Mouse (Mus musculus) retina, adult 2 months (tissue): Measurements from ENCODE around the gene St5.

ENCODE experiments used
- DNase-seq: peaks from one replicate; pipeline ENCODE4 v3.0.0-alpha.2; 2012; ENCODE audit warnings: low read depth, low spot score

The St5 gene

DNA sequence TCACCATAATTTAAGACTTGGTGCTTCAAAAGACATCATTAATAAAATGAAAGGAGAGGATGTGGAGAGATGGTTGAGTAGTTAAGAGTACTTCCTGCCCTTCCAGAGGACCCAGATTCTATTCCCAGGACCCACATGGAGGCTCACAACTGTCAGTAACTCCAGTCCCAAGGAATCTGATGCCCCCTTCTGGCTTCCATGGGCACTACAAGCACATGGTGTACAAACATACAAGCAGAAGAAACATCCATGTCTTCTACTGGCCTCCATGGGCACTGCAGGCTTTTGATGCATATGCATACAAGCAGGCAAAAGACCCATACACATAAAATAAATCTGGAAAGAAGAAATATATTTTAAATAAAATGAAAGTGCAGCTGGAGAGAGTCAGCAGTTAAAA is 3.2 kb downstream of the St5 start:
- no peak for DNase-seq

DNA sequence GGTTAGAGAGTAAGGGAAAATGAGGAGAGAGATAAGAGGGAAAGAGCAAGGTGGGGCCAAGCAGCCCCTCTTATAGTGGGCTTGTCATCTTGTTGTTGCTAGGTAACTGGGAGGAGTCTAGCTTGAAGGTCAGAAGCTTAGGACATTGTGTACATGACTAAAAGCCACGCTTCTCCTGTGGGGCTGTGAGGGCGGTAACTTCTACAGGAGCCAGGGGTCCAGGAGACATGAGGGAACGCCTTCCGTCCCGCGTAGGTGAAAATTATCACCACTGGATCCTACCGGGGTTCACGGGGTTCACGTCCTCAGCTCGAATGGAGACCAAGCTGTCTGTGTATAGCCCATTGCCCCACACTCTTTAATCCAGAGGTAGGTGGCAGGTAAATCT is 8.1 kb downstream of the St5 start:
- no peak for DNase-seq

DNA sequence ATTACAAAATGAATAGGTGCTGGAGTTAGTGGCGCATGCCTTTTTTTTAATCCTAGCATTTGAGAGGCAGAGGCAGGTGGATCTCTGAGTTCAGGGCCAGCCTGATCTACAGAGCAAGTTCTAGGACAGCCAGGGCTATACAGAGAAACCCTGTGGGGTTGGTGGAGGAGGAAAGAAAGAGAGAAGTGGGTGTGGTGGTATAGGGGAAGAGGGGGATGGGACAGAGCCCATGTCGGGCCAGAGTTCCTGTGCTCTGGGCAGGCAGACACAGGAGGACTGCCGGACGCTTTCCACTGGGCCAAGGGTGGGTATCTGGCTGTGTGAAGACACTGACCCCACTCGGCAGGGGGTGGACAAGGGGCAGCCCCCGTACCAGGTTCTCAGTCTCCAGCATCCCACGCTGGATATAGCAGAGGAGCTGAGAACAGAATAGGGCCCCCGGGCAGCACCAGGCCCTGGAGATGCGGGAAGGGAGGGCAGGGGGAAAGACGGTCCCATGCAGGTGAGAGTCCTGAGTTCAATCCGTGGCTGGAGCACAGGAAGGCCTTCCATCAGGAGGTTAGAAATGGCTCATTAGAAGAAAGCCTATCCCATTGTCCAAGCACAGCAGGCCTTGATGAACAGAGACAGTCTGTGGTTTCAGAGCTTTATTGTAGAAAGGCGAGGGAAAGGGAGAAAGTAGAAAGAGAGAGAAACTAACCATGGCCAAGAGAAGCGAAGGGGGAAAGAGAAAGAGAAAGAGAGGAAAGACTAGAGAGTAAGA is 8.6 kb downstream of the St5 start:
- DNase-seq = no peak

DNA sequence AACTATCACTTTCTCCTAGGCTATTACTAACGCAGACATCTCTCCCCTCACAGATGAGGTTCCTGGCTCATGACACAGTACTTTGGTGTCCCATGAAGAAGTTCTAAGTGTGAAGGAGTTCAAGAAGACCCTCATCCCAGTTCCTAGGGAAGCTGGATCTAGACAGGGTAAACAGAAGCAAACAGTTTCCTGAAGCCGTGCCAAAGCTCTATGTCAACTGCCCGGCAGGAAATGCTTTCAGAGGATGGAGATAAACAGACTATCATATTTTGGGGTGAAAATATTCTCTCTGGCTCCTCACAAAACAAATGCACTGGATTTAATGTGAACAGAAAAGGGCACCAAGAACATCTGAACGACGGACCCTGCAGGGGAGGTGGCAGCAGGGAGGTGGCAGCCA is 12.4 kb downstream of the St5 start:
- no peak for DNase-seq

DNA sequence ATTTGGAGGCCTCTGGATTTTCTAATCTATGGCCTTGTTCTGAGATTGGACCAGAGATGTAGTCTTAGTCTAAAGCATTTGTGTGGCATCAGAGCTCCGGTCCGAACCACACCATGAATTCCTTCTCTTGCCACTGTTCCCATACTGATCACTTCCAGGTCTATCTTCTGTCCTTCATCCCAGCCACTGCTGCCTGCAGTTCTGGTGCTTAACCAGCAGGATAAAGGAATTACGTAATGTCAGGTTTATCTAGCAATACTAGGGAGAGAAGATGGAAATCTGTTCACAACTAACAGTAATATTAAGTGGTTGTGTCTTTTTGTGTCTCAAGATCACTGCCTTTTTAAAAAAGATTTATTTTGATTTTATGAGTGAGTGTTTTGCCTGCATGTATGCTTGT is 13.3 kb downstream of the St5 start:
- DNase-seq = no peak

DNA sequence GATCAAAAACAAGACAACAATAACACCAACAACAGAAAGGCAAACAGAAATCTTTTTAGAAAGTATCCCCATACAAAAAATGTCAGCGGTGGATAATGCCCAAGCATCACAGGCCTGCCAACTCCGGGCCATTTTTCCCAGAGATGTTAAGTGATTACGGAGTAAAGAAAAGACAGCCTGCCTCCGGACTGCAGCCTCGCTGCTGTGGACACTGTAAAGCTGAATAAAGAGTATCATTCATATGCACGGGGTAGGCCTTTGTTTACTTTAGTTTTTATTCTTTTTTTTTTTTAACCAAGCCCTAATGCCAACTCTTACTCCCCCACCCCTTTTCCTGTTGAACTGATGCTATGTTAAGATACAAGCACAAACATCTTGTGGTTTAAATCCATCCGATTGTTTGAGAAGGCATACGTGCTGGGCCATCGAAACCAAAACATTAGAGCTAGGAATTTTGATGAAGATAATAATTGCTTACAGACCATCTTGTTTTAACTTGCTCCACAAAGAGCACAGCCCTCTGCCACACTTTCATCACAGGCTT is 16.7 kb downstream of the St5 start:
- no peak for DNase-seq

DNA sequence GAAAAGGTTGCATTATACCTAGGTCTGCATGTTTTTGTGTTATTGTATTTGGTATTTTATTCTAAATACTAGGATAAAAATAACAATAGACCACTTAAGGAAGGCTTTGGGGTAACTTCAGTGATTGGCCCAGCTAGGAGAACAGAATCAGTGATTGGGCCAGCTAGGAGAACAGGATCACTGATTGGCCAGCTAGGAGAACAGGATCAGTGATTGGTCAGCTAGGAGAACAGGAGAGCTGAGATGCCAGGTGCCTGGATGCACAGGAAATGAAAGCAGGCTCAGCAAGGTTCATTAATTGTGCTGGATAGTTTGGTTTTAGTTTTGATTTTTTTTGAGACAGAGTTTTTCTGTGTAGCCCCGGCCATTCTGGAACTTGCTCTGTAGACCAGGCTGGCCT is 22.5 kb downstream of the St5 start:
- DNase-seq = no peak

DNA sequence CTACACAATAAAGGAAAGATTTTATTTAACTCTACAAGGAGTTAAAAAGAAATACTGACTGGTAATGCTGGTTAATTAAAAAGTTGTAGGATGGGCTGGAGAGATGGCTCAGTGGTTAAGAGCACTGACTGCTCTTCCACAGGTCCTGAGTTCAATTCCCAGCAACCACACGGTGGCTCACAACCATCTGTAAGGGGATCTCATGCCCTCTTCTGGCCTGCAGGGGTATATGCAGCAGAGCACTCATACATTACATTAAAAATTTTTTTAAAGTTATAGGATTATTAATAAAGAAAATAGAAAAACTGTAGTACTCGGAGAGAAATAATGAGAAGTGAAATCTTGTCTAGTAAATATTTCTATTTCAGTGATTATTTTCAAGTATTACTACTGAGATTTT is 23.1 kb downstream of the St5 start:
- no peak for DNase-seq

DNA sequence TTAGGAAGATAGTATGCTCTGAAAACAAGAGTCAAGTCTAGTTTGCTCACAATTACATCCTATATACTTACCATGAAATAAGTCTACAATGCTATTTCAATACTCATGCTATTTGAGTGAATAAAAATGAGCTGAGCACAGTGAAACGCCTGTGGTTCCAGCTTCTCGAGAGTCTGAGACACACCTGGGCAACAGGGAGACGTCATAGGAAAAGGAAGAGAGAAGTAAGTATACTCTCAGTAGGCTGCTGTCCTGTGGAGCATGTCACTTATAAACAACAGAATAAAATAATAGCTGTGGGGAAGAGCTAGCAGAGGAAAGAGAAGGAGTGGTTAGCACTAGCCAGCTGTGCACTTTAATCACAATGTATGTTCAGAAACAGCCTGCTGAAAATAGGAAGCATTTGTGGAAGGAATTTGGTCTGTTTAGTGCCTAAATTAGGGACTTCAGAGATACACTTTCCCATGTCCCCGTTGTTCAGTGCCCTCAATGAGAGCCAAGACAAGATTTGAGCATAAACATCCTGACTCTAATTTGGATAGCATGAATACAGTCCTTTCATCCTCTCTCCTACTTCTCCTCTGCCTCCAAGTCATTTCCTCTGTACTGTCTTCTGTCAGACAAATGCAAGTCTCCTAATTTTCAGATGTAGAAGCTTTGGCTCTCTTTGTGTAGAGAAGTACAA is 28.3 kb downstream of the St5 start:
- no peak for DNase-seq

DNA sequence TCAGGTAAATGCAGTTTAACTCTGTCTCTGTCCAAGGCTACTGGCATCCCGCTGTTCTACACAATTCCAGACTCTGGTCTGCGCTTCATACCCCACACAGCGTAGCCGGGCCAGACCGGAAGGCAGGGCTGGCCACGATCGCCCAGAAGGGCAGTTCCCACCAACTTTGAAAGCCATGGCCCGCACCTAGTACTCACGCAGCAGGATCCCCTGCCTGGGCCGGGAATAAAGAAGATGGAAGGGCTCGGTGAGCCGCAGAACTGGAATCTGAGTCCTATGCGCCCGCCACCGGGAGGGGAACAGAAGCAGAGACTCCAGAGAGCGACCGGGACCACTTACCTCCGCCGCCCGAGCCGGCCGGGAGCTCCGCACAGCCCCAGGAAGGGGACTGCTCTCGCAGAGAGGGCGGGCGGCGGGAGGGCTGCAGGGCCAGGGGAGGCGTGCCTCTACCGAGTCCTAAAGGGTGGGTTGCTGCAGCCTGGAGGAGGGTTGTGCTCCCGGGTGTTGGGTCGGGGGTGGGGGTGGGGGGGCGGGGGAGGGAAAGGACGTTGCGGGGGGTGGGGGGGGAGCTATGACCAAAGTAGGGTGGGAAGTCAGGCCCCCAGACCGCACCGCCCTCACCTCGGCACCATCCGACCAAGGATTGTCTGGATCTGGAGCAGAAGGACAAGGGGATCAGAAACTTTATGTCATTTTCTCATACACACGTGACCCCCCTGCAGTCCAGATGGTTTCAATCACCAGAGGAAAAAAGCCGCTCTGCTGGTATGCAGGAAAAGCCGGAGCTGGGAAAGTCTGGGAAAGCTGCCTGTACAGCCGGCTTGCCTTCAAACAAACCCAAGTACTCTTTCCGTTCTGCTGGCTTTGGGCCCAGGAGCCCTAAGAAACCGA is 31.6 kb downstream of the St5 start:
- DNase-seq = peak; percentile 20

DNA sequence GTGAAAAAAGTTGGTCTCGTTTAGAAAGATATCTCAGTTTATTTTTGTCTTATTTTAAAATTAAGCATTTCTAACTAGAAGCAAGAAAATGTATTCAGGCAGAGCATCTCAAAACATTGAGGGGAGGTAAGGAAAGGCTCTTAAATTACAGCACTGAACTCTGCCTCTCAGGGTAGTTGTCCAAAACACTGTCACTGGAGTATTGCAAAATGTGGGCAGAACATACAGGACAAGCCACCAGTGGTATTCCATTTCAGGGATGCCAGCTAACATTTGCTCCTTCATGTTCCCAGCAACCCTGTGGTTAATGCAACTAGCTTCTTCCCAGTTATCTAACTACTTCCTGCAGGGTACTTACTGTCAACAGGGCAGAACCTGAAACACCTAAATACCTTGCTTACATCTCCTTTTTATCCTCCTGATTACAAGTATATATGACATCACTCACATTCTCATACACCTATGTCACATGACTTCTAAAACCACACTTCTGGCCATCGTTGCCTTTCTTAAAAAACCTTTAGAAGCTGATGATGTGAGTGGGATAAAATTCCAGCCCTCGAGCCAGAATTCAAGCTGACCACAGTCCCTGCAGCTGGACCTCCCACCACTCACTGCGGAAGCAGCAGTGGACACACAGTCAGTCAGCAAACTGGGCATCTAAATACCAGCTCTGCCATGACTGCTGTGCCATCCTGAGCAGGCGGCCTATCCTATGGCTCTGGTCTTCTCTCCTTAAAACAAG is 33.8 kb downstream of the St5 start:
- DNase-seq = no peak

DNA sequence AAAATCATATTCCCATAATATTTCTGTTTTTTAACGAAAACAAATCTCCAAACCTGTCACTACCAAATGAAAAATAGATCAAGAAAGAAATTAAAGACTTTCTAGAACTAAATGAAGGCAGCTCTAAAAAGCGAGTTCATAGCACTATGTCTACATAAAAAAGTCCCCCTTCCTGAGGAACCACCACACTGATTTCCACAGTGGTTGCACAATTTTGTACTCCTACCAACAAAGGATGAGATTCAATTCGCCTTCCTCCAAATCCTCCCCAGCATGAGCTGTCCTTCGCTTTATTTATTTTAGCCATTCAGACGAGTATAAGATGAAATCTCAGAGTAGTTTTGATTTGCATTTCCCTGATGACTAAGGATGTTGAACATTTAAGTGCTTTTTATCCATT is 36.7 kb downstream of the St5 start:
- DNase-seq = no peak

DNA sequence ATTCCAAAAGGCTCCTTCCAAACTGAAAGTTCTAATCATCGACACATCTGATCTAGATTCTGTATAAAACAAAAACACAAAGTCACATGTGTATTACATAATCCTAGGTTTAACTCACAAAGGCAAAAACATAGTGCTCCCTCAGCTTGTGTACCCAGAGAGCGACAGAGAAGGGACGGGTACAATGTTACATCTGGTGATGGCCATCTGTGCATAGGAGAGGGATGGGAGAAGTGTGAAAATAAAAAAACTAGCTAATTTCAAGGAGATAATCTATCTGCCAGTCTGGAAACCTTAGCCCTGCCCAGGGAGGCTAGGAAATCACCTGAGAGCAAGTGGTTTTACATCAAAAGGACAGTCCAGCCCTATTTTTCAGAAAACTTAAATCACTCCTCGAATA is 40.8 kb downstream of the St5 start:
- no peak for DNase-seq

DNA sequence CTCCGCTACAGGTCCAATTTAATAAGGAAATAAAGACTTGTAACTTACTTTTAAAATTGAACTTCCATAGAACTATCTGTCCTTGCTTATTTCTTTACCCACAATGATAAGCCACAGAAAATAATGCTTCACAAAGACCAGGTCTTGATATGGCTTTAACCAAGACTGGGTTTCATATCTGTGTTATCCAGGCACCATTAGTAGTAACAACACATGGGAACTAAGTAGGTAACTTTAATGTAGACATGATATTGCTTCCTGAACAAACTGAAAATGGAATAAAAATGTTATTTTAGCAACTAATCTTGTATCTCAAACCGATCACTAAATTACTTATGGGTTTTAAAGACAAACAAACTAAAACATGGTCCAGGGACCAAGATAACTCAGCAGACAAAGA is 44.1 kb downstream of the St5 start:
- no peak for DNase-seq

DNA sequence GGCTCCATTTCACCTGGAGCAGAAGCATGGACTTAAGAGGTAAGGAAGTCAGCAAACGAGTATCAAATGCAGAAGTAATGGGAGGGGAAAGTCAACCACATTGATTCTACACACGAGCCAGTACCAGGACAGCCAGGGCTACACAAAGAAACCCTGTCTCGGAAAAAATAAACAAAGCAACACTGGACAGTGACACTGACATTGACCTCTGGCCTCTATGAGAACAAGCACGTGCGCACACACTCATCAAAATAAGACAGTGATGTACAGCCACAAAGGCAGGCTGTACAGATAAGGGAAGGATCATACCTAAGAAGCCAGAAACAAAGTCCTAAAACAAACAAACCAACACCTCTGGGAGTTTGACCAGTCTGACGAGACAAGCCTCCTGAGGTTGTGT is 45.5 kb downstream of the St5 start:
- no peak for DNase-seq

DNA sequence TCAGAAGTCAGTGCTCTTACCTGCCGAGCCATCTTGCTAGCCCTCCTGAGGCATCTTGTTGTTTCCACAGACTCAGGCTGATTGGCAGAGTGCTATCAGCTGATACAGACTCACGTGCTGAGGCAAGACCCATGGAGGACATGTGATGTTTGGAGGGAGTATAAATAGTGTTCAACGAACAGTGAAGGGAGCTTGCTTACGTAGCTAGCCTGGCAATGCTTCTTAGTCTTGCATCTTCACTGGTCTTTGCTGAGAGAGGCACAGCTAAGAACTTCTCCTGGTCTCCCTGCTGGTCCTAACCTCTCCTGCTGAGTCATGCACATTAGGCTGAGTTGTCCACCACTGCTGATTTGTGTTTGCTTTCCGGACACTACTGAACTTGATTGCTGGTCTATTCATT is 48.5 kb downstream of the St5 start:
- no peak for DNase-seq

DNA sequence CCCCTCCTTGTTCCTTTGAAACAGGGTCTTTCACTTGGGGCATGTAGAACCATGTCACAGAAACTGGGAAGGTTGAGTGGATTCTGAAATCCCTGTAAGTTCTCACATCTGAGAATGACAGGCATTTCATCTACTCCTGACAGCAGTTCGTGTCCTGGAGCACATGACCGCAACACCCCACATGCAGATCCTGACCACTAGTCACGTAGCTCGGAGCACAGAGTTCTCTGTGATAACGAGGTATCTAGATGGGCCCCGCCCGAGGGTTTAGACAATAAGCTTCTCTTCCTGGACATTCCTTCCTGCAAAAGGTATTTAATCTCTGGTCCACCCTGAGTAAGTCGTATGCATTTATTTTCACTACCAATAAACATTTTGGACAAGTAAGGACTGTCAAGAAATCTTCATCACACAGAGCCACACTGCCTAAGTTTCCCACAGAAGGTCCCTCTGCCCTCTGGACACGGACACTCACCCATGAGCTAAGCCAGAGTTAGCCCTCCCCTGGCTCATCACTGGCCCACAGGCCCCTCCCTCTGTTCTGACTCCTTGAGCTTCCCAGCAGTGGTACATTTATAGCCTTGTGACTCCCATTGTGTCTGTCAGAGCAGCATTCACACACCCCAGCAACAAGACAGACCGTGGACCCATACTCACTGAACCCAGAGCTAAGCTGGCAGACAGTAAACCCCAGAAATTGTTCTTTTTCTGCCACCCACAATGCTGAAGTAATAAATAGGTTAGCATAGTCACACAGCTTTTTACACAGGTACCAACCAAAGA is 54.4 kb downstream of the St5 start:
- DNase-seq = no peak

DNA sequence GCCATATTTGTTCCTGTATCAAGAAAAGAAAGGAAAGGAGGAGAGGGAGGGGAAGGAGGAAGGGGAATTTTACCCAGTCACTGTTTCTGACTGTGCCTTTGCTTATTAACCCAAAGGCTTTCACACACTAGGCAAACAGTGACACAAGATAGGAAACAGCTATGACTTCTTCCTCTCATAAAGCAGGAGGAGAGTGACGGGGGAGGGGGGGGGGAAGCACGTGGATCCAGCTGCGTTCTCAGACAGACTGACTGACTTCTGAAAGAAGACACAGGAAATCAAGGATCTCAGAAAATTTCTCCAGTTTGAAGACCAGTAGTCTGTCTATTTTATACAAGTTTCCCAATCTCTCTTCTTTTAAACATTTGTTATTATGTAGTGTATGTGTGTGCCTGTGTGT is 56.8 kb downstream of the St5 start:
- no peak for DNase-seq

DNA sequence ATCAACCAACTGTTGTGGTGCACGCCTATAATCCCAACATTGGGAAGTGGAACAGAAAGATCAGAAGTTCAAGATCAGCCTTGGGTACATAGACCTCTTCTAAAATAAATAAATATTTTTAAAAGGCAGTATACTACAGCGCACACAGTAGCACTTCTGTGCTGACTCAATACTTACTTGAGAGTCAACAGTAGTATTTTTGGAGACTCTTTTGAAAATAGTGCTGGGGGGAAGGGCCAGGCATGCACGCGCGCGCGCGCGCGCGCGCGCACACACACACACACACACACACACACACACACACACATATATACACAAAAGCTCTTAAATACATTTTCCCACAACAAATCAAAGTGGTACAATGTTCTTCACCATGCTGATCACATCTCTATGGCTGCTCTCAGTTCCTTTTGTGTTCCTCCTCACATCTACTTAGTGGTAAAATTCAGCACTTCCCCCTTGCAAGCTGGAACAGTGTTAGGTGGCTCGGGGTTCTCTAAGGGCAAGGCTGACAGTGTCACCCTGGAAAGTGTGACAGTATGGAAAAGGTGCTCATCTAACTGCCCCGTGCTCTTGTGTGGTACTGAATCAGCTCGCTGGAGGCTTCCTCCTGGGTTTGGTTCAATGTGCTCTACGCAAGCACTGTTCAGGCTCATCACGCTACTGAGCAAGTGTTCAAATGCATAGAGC is 60.0 kb downstream of the St5 start:
- DNase-seq = no peak

DNA sequence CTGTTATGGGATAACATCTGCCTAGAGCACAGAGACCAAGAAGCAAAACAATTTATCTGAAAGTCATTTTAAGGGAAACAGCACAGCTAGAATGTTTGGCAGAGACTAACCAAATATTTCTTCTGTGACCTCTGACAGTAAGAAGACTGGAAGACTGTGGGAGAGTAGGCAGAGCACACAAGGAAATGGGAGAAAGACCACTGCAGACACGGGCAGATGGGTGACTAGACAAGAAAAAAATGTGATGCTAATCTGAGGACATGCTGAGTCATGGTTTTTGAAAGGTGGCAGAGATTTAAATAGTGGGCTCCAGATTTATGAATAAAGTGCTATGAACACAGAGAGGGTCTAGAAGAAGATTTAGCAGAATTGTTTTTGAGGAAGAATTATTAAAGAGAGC is 61.4 kb downstream of the St5 start:
- no peak for DNase-seq
